9 mouse cellular contexts compared by ENCODE assay signal in the genomic region with DNA sequence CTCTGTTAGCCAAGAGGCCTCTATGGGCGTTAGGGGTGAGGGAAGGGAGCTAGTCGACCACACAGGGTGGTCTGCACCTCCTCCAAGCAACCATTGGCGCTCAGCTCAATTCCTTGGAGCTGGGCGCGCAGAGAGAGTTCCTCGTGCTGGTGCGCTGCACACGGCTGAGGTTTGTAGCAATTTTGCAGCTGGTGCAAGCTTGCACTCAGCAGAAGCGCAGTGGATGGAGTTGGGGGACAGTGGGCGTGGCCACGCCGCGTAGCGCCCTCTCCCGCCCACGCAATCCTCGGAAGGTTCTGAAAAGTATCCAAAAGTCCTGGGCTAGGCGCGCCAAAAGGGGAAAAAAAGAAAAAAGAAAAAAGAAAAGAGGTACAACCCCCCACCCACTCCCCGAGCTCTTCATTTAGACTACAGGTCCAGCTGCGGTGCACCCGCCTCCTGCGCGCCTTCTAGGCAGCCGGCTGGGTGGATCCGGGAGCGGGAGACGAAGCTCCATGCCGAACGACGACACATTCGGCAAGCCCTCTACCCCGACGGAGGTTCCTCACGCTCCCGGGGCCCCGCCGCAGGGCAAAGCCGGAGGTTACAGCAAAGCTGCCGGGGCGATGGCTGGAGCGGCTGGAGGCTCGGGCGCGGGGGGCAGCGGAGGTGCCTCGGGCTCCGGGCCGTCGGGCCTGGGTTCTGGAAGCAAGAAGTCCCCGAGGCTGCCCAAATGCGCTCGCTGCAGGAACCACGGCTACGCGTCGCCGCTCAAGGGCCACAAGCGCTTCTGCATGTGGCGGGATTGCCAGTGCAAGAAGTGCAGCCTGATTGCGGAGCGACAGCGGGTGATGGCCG. TPM values are rescaled to one million over a fixed set of nuclear protein-coding genes. Genes with fewer than 3 reads are reported as not detected.
DNase-seq lines count a peak whose midpoint lies in the region; ATAC-seq and TF ChIP-seq lines count a peak whose summit lies in the region.
"Had no signal": no experiment of that assay in that cellular context is flagged by ENCODE, and none has a peak within 500 bp of the region (broad histone marks: within the 10 kb centered on the region; RNA-seq: fewer than 3 reads in every experiment).

Gene Dmrt1 (plus strand): TSS at position 259 of the 837 bp plus-strand sequence.

- peak within 1 kb of the TSS; percentile 12; the same call in 1 of the 2 replicates for H3K4me3 ChIP-seq in lung, embryonic 15.5 days
- H3K4me3 ChIP-seq in lung, adult 2 months (replicated peaks; ENCODE audit: extremely low read depth, low read depth, low read length): no peak within 1 kb of the TSS
- H3K4me3 ChIP-seq in embryonic facial prominence, embryonic 15.5 days (replicated peaks): peak within 1 kb of the TSS; percentile 38
- peak within 1 kb of the TSS; percentile 32 for H3K4me3 ChIP-seq in intestine, postnatal 0 days (ENCODE audit: low read depth, low read length)
- H3K4me3 ChIP-seq in neural tube, embryonic 11.5 days (ENCODE audit: low read depth, low read length): peak within 1 kb of the TSS; percentile 20

- H3K27me3 ChIP-seq in lung, embryonic 15.5 days: peaks cover 94% of the 10 kb centered on the region
- H3K27me3 ChIP-seq in embryonic facial prominence, embryonic 15.5 days: peaks cover 72% of the 10 kb centered on the region
- H3K27me3 ChIP-seq in intestine, postnatal 0 days (replicated peaks; ENCODE audit: control insufficient read depth, insufficient read depth, low read length): peaks cover 71% of the 10 kb centered on the region
- peaks cover 50% of the 10 kb centered on the region for H3K27me3 ChIP-seq in neural tube, embryonic 11.5 days (ENCODE audit: control insufficient read depth, insufficient read depth, low read length)

- H3K36me3 ChIP-seq in lung, embryonic 15.5 days: no peaks in the 10 kb centered on the region
- H3K36me3 ChIP-seq in embryonic facial prominence, embryonic 15.5 days: no peaks in the 10 kb centered on the region
- H3K36me3 ChIP-seq in intestine, postnatal 0 days (ENCODE audit: control insufficient read depth, insufficient read depth): no peaks in the 10 kb centered on the region
- H3K36me3 ChIP-seq in neural tube, embryonic 11.5 days (ENCODE audit: control insufficient read depth, insufficient read depth, low read length): no peaks in the 10 kb centered on the region

- no peak for TF ChIP-seq POLR2A in lung, adult 2 months (IDR thresholded peaks at IDR 0.05; ENCODE audit: borderline replicate concordance, extremely low read depth, low read depth, low read length)

- H3K4me2 ChIP-seq in lung, embryonic 15.5 days: peak within 1 kb of the TSS; percentile 31
- H3K4me2 ChIP-seq in embryonic facial prominence, embryonic 15.5 days (replicated peaks): peak within 1 kb of the TSS; percentile 52
- peak within 1 kb of the TSS; percentile 57 for H3K4me2 ChIP-seq in intestine, postnatal 0 days (replicated peaks; ENCODE audit: low read depth)
- H3K4me2 ChIP-seq in neural tube, embryonic 11.5 days (ENCODE audit: low read depth): peak within 1 kb of the TSS; percentile 31

- TF ChIP-seq CTCF in lung, adult 2 months (IDR thresholded peaks at IDR 0.05; ENCODE audit: insufficient read depth, low read length): no peak
- TF ChIP-seq CTCF in intestine, postnatal 0 days (IDR thresholded peaks at IDR 0.05; ENCODE audit: low read depth): no peak

- H3K9me3 ChIP-seq in lung, embryonic 15.5 days: no peaks in the 10 kb centered on the region
- 0 out of 2 replicates have a peak, but pooled peaks cover 5% of the 10 kb centered on the region for H3K9me3 ChIP-seq in embryonic facial prominence, embryonic 15.5 days (replicated peaks)
- no peaks in the 10 kb centered on the region for H3K9me3 ChIP-seq in intestine, postnatal 0 days (ENCODE audit: control insufficient read depth)
- H3K9me3 ChIP-seq in neural tube, embryonic 11.5 days (ENCODE audit: control insufficient read depth, low read length): no peaks in the 10 kb centered on the region

- DNase-seq in lung, adult 2 months: no peak
- DNase-seq in neural tube, embryonic 11.5 days (ENCODE audit: low spot score): peak; percentile 42
- DNase-seq in urinary bladder, adult 18-20 months (ENCODE audit: low spot score in 2 of 2): no peak
- no peak for DNase-seq in gastrocnemius, adult 8-10 months (ENCODE audit: low spot score in 2 of 2)
- DNase-seq in T-cell, adult 2 months (ENCODE audit: low spot score): no peak

- WGBS in lung, embryonic 15.5 days: 1% methylated on average over 64 of the region's 64 CpGs
- WGBS in lung, adult 2 months: 2% methylated on average over 64 of the region's 64 CpGs
- WGBS in embryonic facial prominence, embryonic 15.5 days: under 1% methylated on average over 64 of the region's 64 CpGs
- 1% methylated on average over 64 of the region's 64 CpGs for WGBS in intestine, postnatal 0 days
- under 1% methylated on average over 61 of the region's 64 CpGs for WGBS in neural tube, embryonic 11.5 days

- no peak for ATAC-seq in lung, embryonic 15.5 days (ENCODE audit: borderline replicate concordance, extremely low read depth, low FRiP score, low TSS enrichment)
- ATAC-seq in embryonic facial prominence, embryonic 15.5 days (ENCODE audit: insufficient number of reproducible peaks, low FRiP score, low TSS enrichment, low read depth): no peak
- no peak for ATAC-seq in intestine, postnatal 0 days
- ATAC-seq in neural tube, embryonic 11.5 days (ENCODE audit: insufficient read depth, low FRiP score, low TSS enrichment): no peak

- H3K9ac ChIP-seq in lung, embryonic 15.5 days: no peak within 1 kb of the TSS
- no peak within 1 kb of the TSS for H3K9ac ChIP-seq in embryonic facial prominence, embryonic 15.5 days
- no peak within 1 kb of the TSS for H3K9ac ChIP-seq in intestine, postnatal 0 days (ENCODE audit: low read depth, low read length)
- H3K9ac ChIP-seq in neural tube, embryonic 11.5 days (ENCODE audit: low read length): no peak within 1 kb of the TSS

- peaks cover 14% of the 10 kb centered on the region; the same call in 1 of the 2 replicates for H3K4me1 ChIP-seq in lung, embryonic 15.5 days
- no peaks in the 10 kb centered on the region for H3K4me1 ChIP-seq in lung, adult 2 months (ENCODE audit: control insufficient read depth, insufficient read depth, low read length)
- peaks cover 18% of the 10 kb centered on the region for H3K4me1 ChIP-seq in embryonic facial prominence, embryonic 15.5 days
- no peaks in the 10 kb centered on the region for H3K4me1 ChIP-seq in intestine, postnatal 0 days (replicated peaks; ENCODE audit: control insufficient read depth, insufficient read depth, low read length)
- peaks cover 4% of the 10 kb centered on the region; the same call in 1 of the 2 replicates for H3K4me1 ChIP-seq in neural tube, embryonic 11.5 days (ENCODE audit: control insufficient read depth, insufficient read depth, low read length)

- no peak within 1 kb of the TSS for H3K27ac ChIP-seq in lung, embryonic 15.5 days
- H3K27ac ChIP-seq in embryonic facial prominence, embryonic 15.5 days (replicated peaks): no peak within 1 kb of the TSS
- no peak within 1 kb of the TSS for H3K27ac ChIP-seq in intestine, postnatal 0 days (ENCODE audit: low read depth, low read length)
- no peak within 1 kb of the TSS for H3K27ac ChIP-seq in neural tube, embryonic 11.5 days (ENCODE audit: low read depth, low read length)

RNA-seq across cellular contexts. Expression of gene Dmrt1, which starts in this region (rescaled TPM):
- not detected in 2 replicates for polyA plus RNA-seq in lung, embryonic 15.5 days (2015; fragmentation: Nextera tagmentation; extraction: Ambion mirVana)
- polyA plus RNA-seq in lung, adult 2 months (2012; rRNA removed): not detected in 2 replicates
- 0.18 and 0.33 TPM in 2 replicates for polyA plus RNA-seq in embryonic facial prominence, embryonic 15.5 days (2015; fragmentation: Nextera tagmentation; extraction: Ambion mirVana)
- polyA plus RNA-seq in intestine, postnatal 0 days (2015; fragmentation: Nextera tagmentation; extraction: Ambion mirVana): not detected in 2 replicates
- polyA plus RNA-seq in neural tube, embryonic 11.5 days (2014; fragmentation: Nextera tagmentation; extraction: Ambion mirVana): 0.14 and 0.16 TPM in 2 replicates
- total RNA-seq in gastrocnemius, adult 8-10 months (2022): not detected
- total RNA-seq: liver, adult 2 months had no signal
- polyA plus RNA-seq: liver, adult 2 months had no signal

Comparison
In these comparisons a context has a peak if more than half of its experiments do, and no peak if none do; other contexts are left out.
1. Peak in DNase-seq, H3K4me3 ChIP-seq and H3K4me2 ChIP-seq in neural tube, embryonic 11.5 days; RNA of the gene not detected or under 1 TPM.